ENCODE assay signal across 8 mouse cellular contexts in the genomic region with DNA sequence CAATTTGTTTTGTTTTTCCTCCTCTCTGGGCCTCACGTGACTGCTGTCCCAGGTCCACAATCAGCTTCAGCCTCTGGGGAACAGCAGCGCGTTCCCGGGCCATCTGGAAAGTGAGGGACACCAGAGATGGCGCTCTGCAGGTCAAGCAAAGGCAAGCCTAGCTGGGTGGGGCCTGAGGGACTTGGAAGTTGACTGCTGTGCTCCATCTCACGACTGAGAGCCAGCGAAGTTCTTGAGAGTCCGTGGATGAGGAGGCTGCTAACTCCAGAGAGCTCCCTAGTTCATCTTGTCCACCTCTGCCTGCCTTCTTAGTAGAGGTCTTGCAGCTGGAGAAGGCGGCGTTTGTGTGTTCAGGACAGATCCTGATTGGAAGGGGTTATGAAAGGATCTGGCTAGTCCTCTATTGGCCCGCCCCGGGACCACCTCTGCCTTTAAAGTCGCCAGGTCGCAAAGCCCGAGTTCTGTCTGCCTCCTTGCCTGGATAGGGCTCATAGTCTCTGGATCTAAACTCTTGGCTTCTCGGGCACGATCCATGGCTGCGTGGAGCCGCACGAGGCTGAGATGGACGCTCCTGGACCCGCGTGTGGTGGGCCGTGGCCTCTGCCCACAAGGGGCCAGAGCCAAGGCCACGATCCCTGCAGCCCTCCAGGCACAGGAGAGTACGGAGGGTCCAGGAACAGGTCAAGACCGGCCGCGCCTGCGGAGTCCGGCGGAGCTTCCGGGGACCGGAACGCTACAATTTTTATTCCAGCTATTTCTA. TPM values are rescaled to one million over a fixed set of nuclear protein-coding genes. Genes with fewer than 3 reads are reported as not detected.
DNase-seq lines count a peak whose midpoint lies in the region; ATAC-seq lines count a peak whose summit lies in the region.

A gene (plus strand): TSS at position 476 of the 760 bp plus-strand sequence.

- ATAC-seq in embryonic facial prominence, embryonic 15.5 days (ENCODE audit: insufficient number of reproducible peaks, low FRiP score, low TSS enrichment, low read depth), result 0 out of 2 replicates have a peak, but pooled peaks have one; percentile 51
- peak; percentile 59; the same call in 1 of the 2 replicates for ATAC-seq in heart, embryonic 11.5 days (replicated peaks; ENCODE audit: insufficient number of reproducible peaks, low FRiP score, low TSS enrichment)
- peak; percentile 65 for ATAC-seq in liver, embryonic 13.5 days (ENCODE audit: low read depth)

- H3K36me3 ChIP-seq in embryonic facial prominence, embryonic 15.5 days, result no peaks in the 10 kb centered on the region
- no peaks in the 10 kb centered on the region for H3K36me3 ChIP-seq in heart, embryonic 11.5 days (ENCODE audit: control insufficient read depth, insufficient read depth, low read length)
- no peaks in the 10 kb centered on the region for H3K36me3 ChIP-seq in liver, embryonic 13.5 days

- peak within 1 kb of the TSS; percentile 51 for H3K4me3 ChIP-seq in embryonic facial prominence, embryonic 15.5 days (replicated peaks)
- H3K4me3 ChIP-seq in heart, embryonic 11.5 days (ENCODE audit: low read depth, low read length), result peak within 1 kb of the TSS; percentile 61
- peak within 1 kb of the TSS; percentile 57 for H3K4me3 ChIP-seq in liver, embryonic 13.5 days (replicated peaks)

- peak within 1 kb of the TSS; percentile 62 for H3K9ac ChIP-seq in embryonic facial prominence, embryonic 15.5 days
- H3K9ac ChIP-seq in heart, embryonic 11.5 days (ENCODE audit: low read depth, low read length), result peak within 1 kb of the TSS; percentile 85
- H3K9ac ChIP-seq in liver, embryonic 13.5 days, result peak within 1 kb of the TSS; percentile 59

- 1% methylated on average over 35 of the region's 35 CpGs for WGBS in embryonic facial prominence, embryonic 15.5 days
- WGBS in heart, embryonic 11.5 days (ENCODE audit: insufficient replicate concordance), result 2% methylated on average over 35 of the region's 35 CpGs
- WGBS in liver, embryonic 13.5 days (ENCODE audit: insufficient replicate concordance), result 5% methylated on average over 35 of the region's 35 CpGs

- H3K9me3 ChIP-seq in embryonic facial prominence, embryonic 15.5 days (replicated peaks), result no peaks in the 10 kb centered on the region
- no peaks in the 10 kb centered on the region for H3K9me3 ChIP-seq in heart, embryonic 11.5 days (replicated peaks; ENCODE audit: control insufficient read depth, low read length)
- no peaks in the 10 kb centered on the region for H3K9me3 ChIP-seq in liver, embryonic 13.5 days (replicated peaks)

- H3K27ac ChIP-seq in embryonic facial prominence, embryonic 15.5 days (replicated peaks), result 0 out of 2 replicates have a peak within 1 kb of the TSS, but pooled peaks have one; percentile 8
- peak within 1 kb of the TSS; percentile 58 for H3K27ac ChIP-seq in heart, embryonic 11.5 days (ENCODE audit: low read depth, low read length)
- no peak within 1 kb of the TSS for H3K27ac ChIP-seq in liver, embryonic 13.5 days

- peak; percentile 75 to 78 for DNase-seq in urinary bladder, adult 18-20 months (ENCODE audit: low spot score in 2 of 2)
- DNase-seq in urinary bladder, postnatal 10 days (ENCODE audit: low spot score), result no peak
- DNase-seq in kidney, adult 9 months, result peak; percentile 85
- no peak for DNase-seq in liver, embryonic 13.5 days
- peak; percentile 27 to 53 for DNase-seq in monocyte, adult 2 months (ENCODE audit: low read depth in 1 of 2, low spot score in 2 of 2)
- DNase-seq in testis, postnatal 10 days (ENCODE audit: low spot score), result peak; percentile 76

- H3K4me1 ChIP-seq in embryonic facial prominence, embryonic 15.5 days, result peaks cover 14% of the 10 kb centered on the region; the same call in 1 of the 2 replicates
- peaks cover 10% of the 10 kb centered on the region for H3K4me1 ChIP-seq in heart, embryonic 11.5 days (ENCODE audit: control insufficient read depth, insufficient read depth, low read length)
- peaks cover 16% of the 10 kb centered on the region for H3K4me1 ChIP-seq in liver, embryonic 13.5 days (replicated peaks)

- H3K4me2 ChIP-seq in embryonic facial prominence, embryonic 15.5 days (replicated peaks), result peak within 1 kb of the TSS; percentile 90
- peak within 1 kb of the TSS; percentile 89 for H3K4me2 ChIP-seq in heart, embryonic 11.5 days
- peak within 1 kb of the TSS; percentile 75 for H3K4me2 ChIP-seq in liver, embryonic 13.5 days

- H3K27me3 ChIP-seq in embryonic facial prominence, embryonic 15.5 days, result no peaks in the 10 kb centered on the region
- H3K27me3 ChIP-seq in heart, embryonic 11.5 days (ENCODE audit: control insufficient read depth, insufficient read depth, low read length), result no peaks in the 10 kb centered on the region
- peaks cover 20% of the 10 kb centered on the region for H3K27me3 ChIP-seq in liver, embryonic 13.5 days

RNA-seq across cellular contexts. Expression of the gene that starts here (rescaled TPM):
- 16.9 and 17.0 TPM in 2 replicates for polyA plus RNA-seq in embryonic facial prominence, embryonic 15.5 days (2015; fragmentation: Nextera tagmentation; extraction: Ambion mirVana)
- 14.3 and 15.2 TPM in 2 replicates for polyA plus RNA-seq in heart, embryonic 11.5 days (2014; fragmentation: Nextera tagmentation; extraction: Ambion mirVana)
- polyA plus RNA-seq in liver, embryonic 13.5 days (2015; fragmentation: Nextera tagmentation; extraction: Ambion mirVana), result 2.6 and 3.2 TPM in 2 replicates

Comparison
In these comparisons a context has a peak if more than half of its experiments do, and no peak if none do; other contexts are left out.
1. DNase-seq: peak in urinary bladder, adult 18-20 months (2 of 2), kidney, adult 9 months (single experiment), monocyte, adult 2 months (2 of 2) and testis, postnatal 10 days (single experiment); none in urinary bladder, postnatal 10 days (single experiment) and liver, embryonic 13.5 days (single experiment).
2. Peak in every context shown above with its lines, with median percentiles within 50 percentile points of each other: ATAC-seq, H3K4me2 ChIP-seq, H3K4me3 ChIP-seq and H3K9ac ChIP-seq.